Comparison of ENCODE assay signal across 21 mouse cellular contexts in the genomic region with DNA sequence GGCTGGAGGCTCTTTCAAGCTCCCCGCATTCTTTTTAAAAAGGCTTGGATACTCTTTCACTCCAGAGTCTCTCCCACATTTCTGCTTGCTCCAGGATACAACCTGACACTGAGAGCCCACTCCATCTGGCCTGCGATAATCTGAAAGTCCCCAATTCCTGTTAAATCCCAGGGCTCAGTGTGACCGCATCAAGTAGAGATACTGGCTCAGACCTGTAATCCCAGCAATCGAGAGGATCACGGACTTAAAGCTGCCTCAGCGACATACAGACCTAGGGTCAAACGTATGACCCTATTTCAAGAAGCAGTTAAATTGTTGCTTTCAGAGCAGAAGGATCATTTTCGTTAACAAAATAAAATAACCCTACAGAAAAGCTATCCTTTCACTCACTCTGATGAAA. TPM values are rescaled to one million over a fixed set of nuclear protein-coding genes. Genes with fewer than 3 reads are reported as not detected.
A peak's percentile ranks its signal among the peaks of the same experiment; 100 is the strongest.
DNase-seq lines count a peak whose midpoint lies in the region; ATAC-seq and TF ChIP-seq lines count a peak whose summit lies in the region.
"Had no signal": no experiment of that assay in that cellular context is flagged by ENCODE, and none has a peak within 500 bp of the region (broad histone marks: within the 10 kb centered on the region; RNA-seq: fewer than 3 reads in every experiment).

No protein-coding gene starts in this region.

- no peaks in the 10 kb centered on the region for H3K27me3 ChIP-seq in hindbrain, embryonic 13.5 days
- H3K27me3 ChIP-seq in hindbrain, embryonic 10.5 days (ENCODE audit: insufficient read depth, poor library complexity, severe bottlenecking) = no peaks in the 10 kb centered on the region
- no peaks in the 10 kb centered on the region for H3K27me3 ChIP-seq in forebrain, embryonic 10.5 days (ENCODE audit: poor library complexity, severe bottlenecking)
- no peaks in the 10 kb centered on the region for H3K27me3 ChIP-seq in intestine, postnatal 0 days (replicated peaks; ENCODE audit: control insufficient read depth, insufficient read depth, low read length)
- H3K27me3 ChIP-seq: embryonic facial prominence, embryonic 12.5 days; Patski had no signal

- H3K9ac ChIP-seq in hindbrain, embryonic 13.5 days = peak overlapping the region; percentile 24
- no peak overlapping the region for H3K9ac ChIP-seq in intestine, postnatal 0 days (ENCODE audit: low read depth, low read length)
- H3K9ac ChIP-seq: embryonic facial prominence, embryonic 12.5 days; forebrain, embryonic 12.5 days had no signal

- DNase-seq in hindbrain, embryonic 10.5 days (ENCODE audit: low spot score) = no peak
- peak; percentile 55 for DNase-seq in retina, adult 2 months (ENCODE audit: low read depth, low spot score)
- DNase-seq in retina, embryonic 14.5 days (ENCODE audit: low spot score) = no peak
- DNase-seq in retina, postnatal 1 day = peak; percentile 65
- no peak for DNase-seq in forebrain, embryonic 10.5 days (ENCODE audit: extremely low spot score, low spot score)
- DNase-seq: adrenal gland, adult 8-10 months; adrenal gland, postnatal 14 days; adrenal gland, postnatal 36 days; cerebellum, adult 11-12 months; cerebellum, adult 2 months; cerebellum, adult 9-10 months; cerebellum, postnatal 10 days; cerebellum, postnatal 25 days had no signal

- H3K4me2 ChIP-seq in hindbrain, embryonic 13.5 days = no peak overlapping the region
- H3K4me2 ChIP-seq in intestine, postnatal 0 days (replicated peaks; ENCODE audit: low read depth) = no peak overlapping the region
- H3K4me2 ChIP-seq: embryonic facial prominence, embryonic 12.5 days; forebrain, embryonic 12.5 days had no signal

- H3K9me3 ChIP-seq in hindbrain, embryonic 13.5 days = no peaks in the 10 kb centered on the region
- H3K9me3 ChIP-seq in hindbrain, embryonic 10.5 days = no peaks in the 10 kb centered on the region
- H3K9me3 ChIP-seq in forebrain, embryonic 10.5 days = no peaks in the 10 kb centered on the region
- H3K9me3 ChIP-seq in intestine, postnatal 0 days (ENCODE audit: control insufficient read depth) = no peaks in the 10 kb centered on the region
- H3K9me3 ChIP-seq: embryonic facial prominence, embryonic 12.5 days; forebrain, embryonic 12.5 days had no signal

- H3K4me3 ChIP-seq in hindbrain, embryonic 13.5 days = no peak overlapping the region
- H3K4me3 ChIP-seq in hindbrain, embryonic 10.5 days = no peak overlapping the region
- no peak overlapping the region for H3K4me3 ChIP-seq in forebrain, embryonic 10.5 days
- no peak overlapping the region for H3K4me3 ChIP-seq in intestine, postnatal 0 days (ENCODE audit: low read depth, low read length)
- H3K4me3 ChIP-seq: embryonic facial prominence, embryonic 12.5 days; forebrain, embryonic 12.5 days had no signal

- TF ChIP-seq CTCF in intestine, postnatal 0 days (IDR thresholded peaks at IDR 0.05; ENCODE audit: low read depth) = no peak

- no peak for ATAC-seq in hindbrain, embryonic 13.5 days (ENCODE audit: low FRiP score)
- ATAC-seq in intestine, postnatal 0 days = no peak
- ATAC-seq: activated CD4-positive, CD25-positive, alpha-beta regulatory T cell, adult 4 months; forebrain, embryonic 14.5 days; forebrain, embryonic 16.5 days; Patski had no signal

- 82% methylated on average over 8 of the region's 8 CpGs for WGBS in hindbrain, embryonic 13.5 days
- WGBS in hindbrain, embryonic 10.5 days = 80% methylated on average over 8 of the region's 8 CpGs
- 82% methylated on average over 8 of the region's 8 CpGs for WGBS in forebrain, embryonic 10.5 days
- WGBS in intestine, postnatal 0 days = 78% methylated on average over 8 of the region's 8 CpGs

- H3K4me1 ChIP-seq in hindbrain, embryonic 13.5 days (replicated peaks) = peaks cover 17% of the 10 kb centered on the region
- peaks cover 29% of the 10 kb centered on the region for H3K4me1 ChIP-seq in hindbrain, embryonic 10.5 days (replicated peaks)
- peaks cover 21% of the 10 kb centered on the region for H3K4me1 ChIP-seq in forebrain, embryonic 10.5 days
- H3K4me1 ChIP-seq in intestine, postnatal 0 days (replicated peaks; ENCODE audit: control insufficient read depth, insufficient read depth, low read length) = 0 out of 2 replicates have a peak, but pooled peaks cover 1% of the 10 kb centered on the region

- no peak overlapping the region for H3K27ac ChIP-seq in hindbrain, embryonic 13.5 days
- H3K27ac ChIP-seq in hindbrain, embryonic 10.5 days = no peak overlapping the region
- H3K27ac ChIP-seq in forebrain, embryonic 10.5 days = no peak overlapping the region
- no peak overlapping the region for H3K27ac ChIP-seq in intestine, postnatal 0 days (ENCODE audit: low read depth, low read length)
- H3K27ac ChIP-seq: embryonic facial prominence, embryonic 12.5 days; forebrain, embryonic 12.5 days had no signal

- no peaks in the 10 kb centered on the region for H3K36me3 ChIP-seq in hindbrain, embryonic 13.5 days
- H3K36me3 ChIP-seq in hindbrain, embryonic 10.5 days = no peaks in the 10 kb centered on the region
- no peaks in the 10 kb centered on the region for H3K36me3 ChIP-seq in forebrain, embryonic 10.5 days (replicated peaks)
- no peaks in the 10 kb centered on the region for H3K36me3 ChIP-seq in intestine, postnatal 0 days (ENCODE audit: control insufficient read depth, insufficient read depth)
- H3K36me3 ChIP-seq: embryonic facial prominence, embryonic 12.5 days; forebrain, embryonic 12.5 days had no signal

RNA-seq across cellular contexts. Expression of a gene that starts 3.5 kb away (rescaled TPM):
- 58.3 and 58.6 TPM in 2 replicates for polyA plus RNA-seq in hindbrain, embryonic 13.5 days (2015; fragmentation: Nextera tagmentation; extraction: Ambion mirVana)
- polyA plus RNA-seq in hindbrain, embryonic 10.5 days (2016; fragmentation: Nextera tagmentation; extraction: Ambion mirVana) = 55.4 and 57.1 TPM in 2 replicates
- polyA plus RNA-seq in forebrain, embryonic 10.5 days (2016; fragmentation: Nextera tagmentation; extraction: Ambion mirVana) = 50.8 and 58.1 TPM in 2 replicates
- 17.9 and 21.3 TPM in 2 replicates for polyA plus RNA-seq in intestine, postnatal 0 days (2015; fragmentation: Nextera tagmentation; extraction: Ambion mirVana)

RNA-seq across cellular contexts. Expression of a gene that starts 10.3 kb away (rescaled TPM):
- 24.1 and 24.7 TPM in 2 replicates for polyA plus RNA-seq in hindbrain, embryonic 13.5 days (2015; fragmentation: Nextera tagmentation; extraction: Ambion mirVana)
- polyA plus RNA-seq in hindbrain, embryonic 10.5 days (2016; fragmentation: Nextera tagmentation; extraction: Ambion mirVana) = 19.3 and 25.6 TPM in 2 replicates
- polyA plus RNA-seq in forebrain, embryonic 10.5 days (2016; fragmentation: Nextera tagmentation; extraction: Ambion mirVana) = 16.9 and 18.3 TPM in 2 replicates
- 5.1 and 5.2 TPM in 2 replicates for polyA plus RNA-seq in intestine, postnatal 0 days (2015; fragmentation: Nextera tagmentation; extraction: Ambion mirVana)

RNA-seq across cellular contexts. Expression of a gene that starts 27.7 kb away (rescaled TPM):
- polyA plus RNA-seq in hindbrain, embryonic 13.5 days (2015; fragmentation: Nextera tagmentation; extraction: Ambion mirVana) = 40.0 and 45.5 TPM in 2 replicates
- 22.8 and 27.2 TPM in 2 replicates for polyA plus RNA-seq in hindbrain, embryonic 10.5 days (2016; fragmentation: Nextera tagmentation; extraction: Ambion mirVana)
- 22.4 and 24.2 TPM in 2 replicates for polyA plus RNA-seq in forebrain, embryonic 10.5 days (2016; fragmentation: Nextera tagmentation; extraction: Ambion mirVana)
- polyA plus RNA-seq in intestine, postnatal 0 days (2015; fragmentation: Nextera tagmentation; extraction: Ambion mirVana) = 13.1 and 13.3 TPM in 2 replicates

Comparison
In these comparisons a context has a peak if more than half of its experiments do, and no peak if none do; other contexts are left out.
1. DNase-seq: peak in retina, adult 2 months (single experiment) and retina, postnatal 1 day (single experiment); none in hindbrain, embryonic 10.5 days (single experiment), retina, embryonic 14.5 days (single experiment) and forebrain, embryonic 10.5 days (single experiment).